Mouse (Mus musculus): ENCODE measurements around the gene Rnase13. TPM values are rescaled to one million over a fixed set of nuclear protein-coding genes. Genes with fewer than 3 reads are reported as not detected.

Rnase13 gene
- polyA plus RNA-seq, 1 experiment from 2014 or later, result not detected

DNA sequence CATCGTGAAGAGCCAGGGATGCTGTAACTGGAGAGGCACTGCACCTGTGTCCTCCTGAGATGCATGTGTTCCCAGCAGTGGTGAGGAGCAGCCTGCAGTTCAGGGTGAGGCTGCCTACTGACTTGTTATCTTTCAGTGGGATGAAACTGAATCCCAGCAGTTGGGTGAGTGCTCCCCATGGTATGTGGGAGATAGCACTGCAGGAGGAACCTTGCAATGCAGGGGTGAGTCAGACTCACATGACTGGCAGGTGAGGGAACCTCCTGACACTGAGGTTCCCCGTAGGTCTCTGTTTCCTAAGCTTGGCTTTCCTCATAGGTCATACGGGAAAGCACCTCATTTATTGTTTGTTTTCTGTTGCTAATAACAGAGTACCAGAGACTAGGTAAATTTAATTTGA lies 45.1 kb downstream of the Rnase13 start:
- Histone ChIP-seq H3K4me2 (ENCODE audit: low read depth) (no peak overlapping the region), H3K4me3 (ENCODE audit: low read depth, low read length) (no peak overlapping the region), H3K4me1 (ENCODE audit: control insufficient read depth, insufficient read depth, low read length) (no peaks in the 10 kb centered on the region), H3K9me3 (ENCODE audit: control insufficient read depth, low read length) (no peaks in the 10 kb centered on the region), H3K27me3 (ENCODE audit: control insufficient read depth, insufficient read depth, low read length) (no peaks in the 10 kb centered on the region), H3K9ac (ENCODE audit: low read length) (no peak overlapping the region), H3K36me3 (ENCODE audit: control insufficient read depth, insufficient read depth, low read length) (no peaks in the 10 kb centered on the region), H3K27ac (ENCODE audit: low read depth, low read length) (no peak overlapping the region)
- ATAC-seq (ENCODE audit: insufficient read depth, low FRiP score, low TSS enrichment) (no peak), DNase-seq (ENCODE audit: low spot score) (no peak)
- 78% methylated on average over 3 of the region's 3 CpGs for WGBS

DNA sequence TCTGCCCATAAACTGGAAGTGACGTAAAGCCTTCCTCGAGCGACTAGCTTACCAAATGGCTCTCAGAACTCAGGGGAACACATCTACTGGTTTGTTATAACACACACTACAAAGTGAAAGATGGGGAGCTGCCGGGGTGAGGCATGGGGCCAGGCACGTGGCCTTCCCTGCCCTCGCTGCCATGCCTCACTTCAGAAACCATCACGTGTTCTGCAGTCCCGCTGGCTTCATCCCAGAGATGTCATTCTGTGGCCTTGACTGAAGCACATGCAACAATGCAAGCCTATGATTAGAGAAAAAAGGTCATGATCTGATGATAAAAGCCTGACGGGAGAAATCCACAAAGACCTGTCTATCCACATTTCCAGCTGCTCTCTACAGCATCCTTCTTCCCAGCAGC lies 50.8 kb downstream of the Rnase13 start:
- H3K4me2 ChIP-seq (ENCODE audit: low read depth), result no peak overlapping the region

More for the DNA sequence above, 50.8 kb downstream of the Rnase13 start:
- Histone ChIP-seq H3K27me3 (ENCODE audit: control insufficient read depth, insufficient read depth, low read length) (no peaks in the 10 kb centered on the region), H3K4me3 (ENCODE audit: low read depth, low read length) (no peak overlapping the region), H3K27ac (ENCODE audit: low read depth, low read length) (no peak overlapping the region), H3K9me3 (ENCODE audit: control insufficient read depth, low read length) (no peaks in the 10 kb centered on the region), H3K9ac (ENCODE audit: low read length) (no peak overlapping the region), H3K36me3 (ENCODE audit: control insufficient read depth, insufficient read depth, low read length) (no peaks in the 10 kb centered on the region), H3K4me1 (ENCODE audit: control insufficient read depth, insufficient read depth, low read length) (no peaks in the 10 kb centered on the region)
- ATAC-seq (ENCODE audit: insufficient read depth, low FRiP score, low TSS enrichment) (no peak), DNase-seq (ENCODE audit: low spot score) (no peak)
- 82% methylated on average over 9 of the region's 9 CpGs for WGBS

Other genes with a start within 250 kb of the Rnase13 start
- not detected in 2 replicates for gene Gm17079, start 227.3 kb downstream of the Rnase13 start, polyA plus RNA-seq (2014; fragmentation: Nextera tagmentation; extraction: Ambion mirVana)
- not detected in 2 replicates for gene Gm5800, start 205.6 kb downstream of the Rnase13 start, polyA plus RNA-seq (2014; fragmentation: Nextera tagmentation; extraction: Ambion mirVana)
- gene Ang4, start 149.2 kb downstream of the Rnase13 start, polyA plus RNA-seq (2014; fragmentation: Nextera tagmentation; extraction: Ambion mirVana), result not detected in 2 replicates
- not detected in 2 replicates for gene AY358078, start 122.7 kb downstream of the Rnase13 start, polyA plus RNA-seq (2014; fragmentation: Nextera tagmentation; extraction: Ambion mirVana)
- not detected in 2 replicates for gene Ear6, start 69.1 kb downstream of the Rnase13 start, polyA plus RNA-seq (2014; fragmentation: Nextera tagmentation; extraction: Ambion mirVana)
- gene Mettl17, start 37.9 kb downstream of the Rnase13 start, polyA plus RNA-seq (2014; fragmentation: Nextera tagmentation; extraction: Ambion mirVana), result 58.8 and 58.9 TPM in 2 replicates
- gene Slc39a2, start 29.9 kb downstream of the Rnase13 start, polyA plus RNA-seq (2014; fragmentation: Nextera tagmentation; extraction: Ambion mirVana), result 0.23 and 0.40 TPM in 2 replicates
- gene Ndrg2, start 8.6 kb downstream of the Rnase13 start, polyA plus RNA-seq (2014; fragmentation: Nextera tagmentation; extraction: Ambion mirVana), result 8.2 and 10.4 TPM in 2 replicates
- not detected in 2 replicates for gene Tppp2, start 4.3 kb downstream of the Rnase13 start, polyA plus RNA-seq (2014; fragmentation: Nextera tagmentation; extraction: Ambion mirVana)
- gene Arhgef40, start 61.9 kb upstream of the Rnase13 start, polyA plus RNA-seq (2014; fragmentation: Nextera tagmentation; extraction: Ambion mirVana), result 76.7 and 77.2 TPM in 2 replicates
- gene Tmem253, start 92.9 kb upstream of the Rnase13 start, polyA plus RNA-seq (2014; fragmentation: Nextera tagmentation; extraction: Ambion mirVana), result 0.61 and 1.6 TPM in 2 replicates
- 70.6 and 83.3 TPM in 2 replicates for gene Zfp219, start 98.0 kb upstream of the Rnase13 start, polyA plus RNA-seq (2014; fragmentation: Nextera tagmentation; extraction: Ambion mirVana)
- gene Olfr221, start 119.7 kb upstream of the Rnase13 start, polyA plus RNA-seq (2014; fragmentation: Nextera tagmentation; extraction: Ambion mirVana), result not detected in 2 replicates
- gene Hnrnpc, start 181.3 kb upstream of the Rnase13 start, polyA plus RNA-seq (2014; fragmentation: Nextera tagmentation; extraction: Ambion mirVana), result 901 and 908 TPM in 2 replicates
- 96.8 and 101 TPM in 2 replicates for gene Rpgrip1, start 187.9 kb upstream of the Rnase13 start, polyA plus RNA-seq (2014; fragmentation: Nextera tagmentation; extraction: Ambion mirVana)